In genomic region chr6:88189312-88190042, GRCm38 (mm10) we compare ENCODE assay signal across 8 mouse cellular contexts. TPM values are rescaled to one million over a fixed set of nuclear protein-coding genes. Genes with fewer than 3 reads are reported as not detected.
DNase-seq lines count a peak whose midpoint lies in the region; ATAC-seq lines count a peak whose summit lies in the region.

No protein-coding gene starts in this region.

- peak overlapping the region; percentile 60 for H3K9ac ChIP-seq in forebrain, embryonic 13.5 days
- H3K9ac ChIP-seq in liver, embryonic 16.5 days (ENCODE audit: low read depth, low read length) = peak overlapping the region; percentile 39
- peak overlapping the region; percentile 44 for H3K9ac ChIP-seq in neural tube, embryonic 13.5 days

- under 1% methylated on average over 55 of the region's 56 CpGs for WGBS in forebrain, embryonic 13.5 days
- WGBS in liver, embryonic 16.5 days (ENCODE audit: insufficient replicate concordance) = 2% methylated on average over 56 of the region's 56 CpGs
- WGBS in neural tube, embryonic 13.5 days = under 1% methylated on average over 56 of the region's 56 CpGs

- DNase-seq in ES-CJ7 (ENCODE audit: low read depth, low spot score) = peak; percentile 97
- peak; percentile 66 for DNase-seq in cerebellum, adult 11 months
- peak; percentile 86 for DNase-seq in heart, postnatal 36 days
- DNase-seq in layer of hippocampus, adult 18-20 months (ENCODE audit: low spot score in 2 of 2) = peak; percentile 58 to 75
- DNase-seq in testis, postnatal 14 days (ENCODE audit: low spot score) = peak; percentile 87

- H3K9me3 ChIP-seq in forebrain, embryonic 13.5 days (replicated peaks) = no peaks in the 10 kb centered on the region
- no peaks in the 10 kb centered on the region for H3K9me3 ChIP-seq in liver, embryonic 16.5 days (replicated peaks; ENCODE audit: control insufficient read depth, low read length)
- H3K9me3 ChIP-seq in neural tube, embryonic 13.5 days = no peaks in the 10 kb centered on the region

- peaks cover 25% of the 10 kb centered on the region for H3K4me1 ChIP-seq in forebrain, embryonic 13.5 days
- H3K4me1 ChIP-seq in liver, embryonic 16.5 days (ENCODE audit: control insufficient read depth, low read depth, low read length) = peaks cover 24% of the 10 kb centered on the region
- H3K4me1 ChIP-seq in neural tube, embryonic 13.5 days (replicated peaks) = peaks cover 28% of the 10 kb centered on the region

- H3K27ac ChIP-seq in forebrain, embryonic 13.5 days = no peak overlapping the region
- H3K27ac ChIP-seq in liver, embryonic 16.5 days (ENCODE audit: low read length) = no peak overlapping the region
- no peak overlapping the region for H3K27ac ChIP-seq in neural tube, embryonic 13.5 days (replicated peaks)

- peak overlapping the region; percentile 74 for H3K4me2 ChIP-seq in forebrain, embryonic 13.5 days
- peak overlapping the region; percentile 82 for H3K4me2 ChIP-seq in liver, embryonic 16.5 days (ENCODE audit: low read depth, low read length)
- peak overlapping the region; percentile 62 for H3K4me2 ChIP-seq in neural tube, embryonic 13.5 days

- H3K36me3 ChIP-seq in forebrain, embryonic 13.5 days (ENCODE audit: poor library complexity, severe bottlenecking) = no peaks in the 10 kb centered on the region
- no peaks in the 10 kb centered on the region for H3K36me3 ChIP-seq in liver, embryonic 16.5 days (ENCODE audit: control insufficient read depth, insufficient read depth)
- H3K36me3 ChIP-seq in neural tube, embryonic 13.5 days = no peaks in the 10 kb centered on the region

- intact Hi-C loops in heart, postnatal 36 days (cut with DNase I) = loop anchor here (1.0 to 5.0 kb wide), 7 partner anchors 52 to 311 kb away; no protein-coding TSS in a partner anchor

- peaks cover 89% of the 10 kb centered on the region for H3K27me3 ChIP-seq in forebrain, embryonic 13.5 days
- peaks cover 75% of the 10 kb centered on the region for H3K27me3 ChIP-seq in liver, embryonic 16.5 days (ENCODE audit: control insufficient read depth, insufficient read depth, low read depth, low read length)
- peaks cover 92% of the 10 kb centered on the region for H3K27me3 ChIP-seq in neural tube, embryonic 13.5 days

- H3K4me3 ChIP-seq in forebrain, embryonic 13.5 days = peak overlapping the region; percentile 52
- H3K4me3 ChIP-seq in liver, embryonic 16.5 days (ENCODE audit: low read depth, low read length) = peak overlapping the region; percentile 66
- H3K4me3 ChIP-seq in neural tube, embryonic 13.5 days = peak overlapping the region; percentile 46

- ATAC-seq in forebrain, embryonic 13.5 days = peak; percentile 84
- peak; percentile 75 for ATAC-seq in liver, embryonic 16.5 days (ENCODE audit: low read depth)
- ATAC-seq in neural tube, embryonic 13.5 days (ENCODE audit: low read depth) = peak; percentile 69

RNA-seq across cellular contexts. Expression of gene Gata2, which starts 4.2 kb away (rescaled TPM):
- 2.3 and 3.2 TPM in 2 replicates for polyA plus RNA-seq in forebrain, embryonic 13.5 days (2015; fragmentation: Nextera tagmentation; extraction: Ambion mirVana)
- 10 to 100 TPM; 17.3 to 20.1 TPM for total RNA-seq in heart, postnatal 36 days (2021)
- total RNA-seq in layer of hippocampus, adult 18-20 months (2021) = 1 to 10 TPM; 5.0 to 5.9 TPM
- polyA plus RNA-seq in liver, embryonic 16.5 days (2015; fragmentation: Nextera tagmentation; extraction: Ambion mirVana) = 3.0 and 3.7 TPM in 2 replicates
- polyA plus RNA-seq in neural tube, embryonic 13.5 days (2015; fragmentation: Nextera tagmentation; extraction: Ambion mirVana) = 6.8 and 6.9 TPM in 2 replicates

RNA-seq across cellular contexts. Expression of gene Dnajb8, which starts 32.6 kb away (rescaled TPM):
- polyA plus RNA-seq in forebrain, embryonic 13.5 days (2015; fragmentation: Nextera tagmentation; extraction: Ambion mirVana) = not detected in 2 replicates
- not detected for total RNA-seq in heart, postnatal 36 days (2021)
- total RNA-seq in layer of hippocampus, adult 18-20 months (2021) = not detected
- not detected in 2 replicates for polyA plus RNA-seq in liver, embryonic 16.5 days (2015; fragmentation: Nextera tagmentation; extraction: Ambion mirVana)
- not detected in 2 replicates for polyA plus RNA-seq in neural tube, embryonic 13.5 days (2015; fragmentation: Nextera tagmentation; extraction: Ambion mirVana)
